Mouse (Mus musculus): ENCODE measurements around the gene Lpcat2. TPM values are rescaled to one million over a fixed set of nuclear protein-coding genes. Genes with fewer than 3 reads are reported as not detected.

Gene Lpcat2
- polyA plus RNA-seq, 1 experiment = 0.01 TPM

DNA sequence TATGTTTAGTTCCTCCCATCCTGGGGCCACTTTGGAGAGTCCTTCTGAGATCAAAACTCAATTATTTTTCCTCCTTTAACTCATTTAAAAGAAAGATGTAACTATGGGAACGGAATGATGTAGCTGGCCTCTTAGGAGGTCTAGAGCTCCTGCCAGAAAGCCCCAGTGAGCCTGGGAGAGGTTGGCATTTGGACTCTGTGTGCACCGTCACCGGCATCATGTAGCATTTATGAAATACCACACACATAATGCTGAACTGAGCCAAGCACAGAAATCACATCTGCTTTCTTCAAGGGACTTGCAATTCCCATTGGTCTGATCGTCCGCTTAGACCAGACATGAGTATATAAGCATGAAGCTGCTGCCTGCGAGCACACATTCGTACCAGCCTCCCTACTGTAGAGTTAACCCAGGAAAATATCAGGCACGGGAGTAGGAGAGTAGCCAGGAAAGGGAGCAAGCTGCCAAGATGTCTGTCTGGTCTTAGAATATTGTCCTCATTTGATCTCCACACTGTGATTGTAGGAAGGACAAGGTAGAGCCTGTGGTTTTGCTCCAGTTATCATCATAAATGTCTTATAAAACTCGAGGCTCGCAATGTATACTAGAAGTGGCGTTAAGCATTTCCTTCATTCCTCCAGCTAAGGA, 48.5 kb downstream of the Lpcat2 start:
- Histone ChIP-seq H3ac (ENCODE audit: control insufficient read depth, insufficient read length, low read depth) (no peak overlapping the region), H3K79me3 (ENCODE audit: low read depth) (no peaks in the 10 kb centered on the region), H3K4me3 (ENCODE audit: insufficient read depth, poor library complexity, severe bottlenecking) (no peak overlapping the region), H3K27me3 (ENCODE audit: control insufficient read depth, insufficient read depth, insufficient read length) (no peaks in the 10 kb centered on the region), H3K79me2 (ENCODE audit: control insufficient read depth, insufficient read depth) (no peaks in the 10 kb centered on the region), H3K36me3 (ENCODE audit: control insufficient read depth, insufficient read depth) (no peaks in the 10 kb centered on the region)
- TF ChIP-seq USF1 (IDR thresholded peaks at IDR 0.05; ENCODE audit: low read depth) (no peak), FOSL1 (IDR thresholded peaks at IDR 0.05; ENCODE audit: insufficient read depth, low read length, poor library complexity, severe bottlenecking) (no peak), MYOG (IDR thresholded peaks at IDR 0.05; ENCODE audit: control insufficient read depth, extremely low read depth, insufficient read length) (no peak), CEBPB (IDR thresholded peaks at IDR 0.05; ENCODE audit: low read depth) (no peak), MYOD1 (IDR thresholded peaks at IDR 0.05; ENCODE audit: control insufficient read depth, insufficient read length, low read depth) (no peak), MAX (IDR thresholded peaks at IDR 0.05) (no peak), CTCF (IDR thresholded peaks at IDR 0.05; ENCODE audit: control insufficient read depth, insufficient read depth, insufficient read length) (no peak)

DNA sequence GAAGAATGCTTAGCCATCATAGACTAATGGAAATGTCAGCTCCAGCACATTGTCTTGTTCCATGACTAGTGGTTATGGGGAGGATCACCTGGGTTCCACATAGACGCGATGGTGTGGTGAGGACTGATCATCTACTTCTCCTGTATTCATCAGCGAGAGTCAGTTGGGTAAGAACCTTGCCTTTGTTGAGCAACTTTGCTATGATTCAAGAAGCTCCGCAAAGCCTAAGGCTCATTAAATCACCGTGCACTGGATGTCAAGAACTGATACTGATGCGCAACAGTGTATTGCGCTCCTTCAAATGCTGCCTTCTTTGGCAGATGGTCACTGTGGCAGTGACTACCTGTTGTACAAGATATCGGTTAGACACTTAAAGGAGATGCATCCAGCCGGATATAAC, 51.4 kb downstream of the Lpcat2 start:
- Histone ChIP-seq H3K36me3 (ENCODE audit: control insufficient read depth, insufficient read depth) (no peaks in the 10 kb centered on the region), H3ac (ENCODE audit: control insufficient read depth, insufficient read length, low read depth) (no peak overlapping the region), H3K4me3 (ENCODE audit: insufficient read depth, poor library complexity, severe bottlenecking) (no peak overlapping the region), H3K27me3 (ENCODE audit: control insufficient read depth, insufficient read depth, insufficient read length) (no peaks in the 10 kb centered on the region), H3K79me3 (ENCODE audit: low read depth) (no peaks in the 10 kb centered on the region), H3K79me2 (ENCODE audit: control insufficient read depth, insufficient read depth) (no peaks in the 10 kb centered on the region)
- TF ChIP-seq MAX (IDR thresholded peaks at IDR 0.05) (no peak), CEBPB (IDR thresholded peaks at IDR 0.05; ENCODE audit: low read depth) (no peak), CTCF (IDR thresholded peaks at IDR 0.05; ENCODE audit: control insufficient read depth, insufficient read depth, insufficient read length) (no peak), MYOG (IDR thresholded peaks at IDR 0.05; ENCODE audit: control insufficient read depth, extremely low read depth, insufficient read length) (no peak), FOSL1 (IDR thresholded peaks at IDR 0.05; ENCODE audit: insufficient read depth, low read length, poor library complexity, severe bottlenecking) (no peak), USF1 (IDR thresholded peaks at IDR 0.05; ENCODE audit: low read depth) (no peak), MYOD1 (IDR thresholded peaks at IDR 0.05; ENCODE audit: control insufficient read depth, insufficient read length, low read depth) (no peak)

DNA sequence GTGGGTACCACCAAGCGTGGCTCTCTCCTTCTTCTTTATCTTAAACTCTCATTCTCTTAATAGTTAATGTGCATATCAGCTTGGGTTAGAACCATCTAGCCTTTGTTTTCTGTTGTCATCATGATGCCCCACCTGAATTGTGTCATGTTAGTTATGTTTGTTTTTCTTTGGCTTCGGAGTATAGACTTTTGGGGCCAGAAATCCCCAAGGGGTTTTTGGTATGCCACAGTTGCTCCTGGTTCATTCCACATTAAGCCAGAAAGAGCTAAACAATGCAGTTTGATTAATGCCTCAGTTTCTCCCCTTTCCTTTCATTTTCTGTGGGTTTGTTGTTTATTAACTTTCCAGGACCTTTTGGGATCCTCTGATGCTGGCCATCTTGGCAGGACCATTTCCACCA, 53.3 kb downstream of the Lpcat2 start:
- no peak for TF ChIP-seq MYOD1 (IDR thresholded peaks at IDR 0.05; ENCODE audit: control insufficient read depth, insufficient read length, low read depth)
- no peak for TF ChIP-seq CEBPB (IDR thresholded peaks at IDR 0.05; ENCODE audit: low read depth)
- no peak for TF ChIP-seq MAX (IDR thresholded peaks at IDR 0.05)
- no peak for TF ChIP-seq MYOG (IDR thresholded peaks at IDR 0.05; ENCODE audit: control insufficient read depth, extremely low read depth, insufficient read length)
- no peak for TF ChIP-seq FOSL1 (IDR thresholded peaks at IDR 0.05; ENCODE audit: insufficient read depth, low read length, poor library complexity, severe bottlenecking)
- TF ChIP-seq CTCF (IDR thresholded peaks at IDR 0.05; ENCODE audit: control insufficient read depth, insufficient read depth, insufficient read length) = no peak
- TF ChIP-seq USF1 (IDR thresholded peaks at IDR 0.05; ENCODE audit: low read depth) = no peak
- no peaks in the 10 kb centered on the region for H3K27me3 ChIP-seq (ENCODE audit: control insufficient read depth, insufficient read depth, insufficient read length)
- no peaks in the 10 kb centered on the region for H3K79me2 ChIP-seq (ENCODE audit: control insufficient read depth, insufficient read depth)
- H3K79me3 ChIP-seq (ENCODE audit: low read depth) = no peaks in the 10 kb centered on the region
- H3ac ChIP-seq (ENCODE audit: control insufficient read depth, insufficient read length, low read depth) = no peak overlapping the region
- H3K36me3 ChIP-seq (ENCODE audit: control insufficient read depth, insufficient read depth) = no peaks in the 10 kb centered on the region
- H3K4me3 ChIP-seq (ENCODE audit: insufficient read depth, poor library complexity, severe bottlenecking) = no peak overlapping the region

DNA sequence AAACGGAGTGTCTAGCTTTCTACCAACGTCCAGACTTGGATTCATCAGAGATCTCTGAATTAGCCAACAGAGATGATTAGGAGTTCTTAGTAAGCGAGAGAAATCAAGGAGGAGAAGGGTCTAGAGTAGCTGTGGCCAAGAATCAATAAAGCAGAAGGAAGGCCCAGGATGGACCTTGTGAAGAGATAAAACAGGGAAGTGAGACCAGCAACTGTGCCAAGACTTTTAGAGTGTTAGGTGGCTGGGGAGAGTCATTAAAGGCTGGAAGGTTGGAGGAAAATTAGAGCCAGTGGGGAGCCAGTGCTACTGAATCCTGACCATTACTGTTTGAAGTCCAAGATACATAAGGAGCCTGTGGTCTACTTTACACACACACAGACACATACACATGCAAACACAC, 56.3 kb downstream of the Lpcat2 start:
- no peaks in the 10 kb centered on the region for H3K27me3 ChIP-seq (ENCODE audit: control insufficient read depth, insufficient read depth, insufficient read length)
- TF ChIP-seq MYOG (IDR thresholded peaks at IDR 0.05; ENCODE audit: control insufficient read depth, extremely low read depth, insufficient read length) (no peak), MAX (IDR thresholded peaks at IDR 0.05) (no peak), MYOD1 (IDR thresholded peaks at IDR 0.05; ENCODE audit: control insufficient read depth, insufficient read length, low read depth) (no peak), FOSL1 (IDR thresholded peaks at IDR 0.05; ENCODE audit: insufficient read depth, low read length, poor library complexity, severe bottlenecking) (no peak), CTCF (IDR thresholded peaks at IDR 0.05; ENCODE audit: control insufficient read depth, insufficient read depth, insufficient read length) (no peak), USF1 (IDR thresholded peaks at IDR 0.05; ENCODE audit: low read depth) (no peak), CEBPB (IDR thresholded peaks at IDR 0.05; ENCODE audit: low read depth) (no peak)
- H3K36me3 ChIP-seq (ENCODE audit: control insufficient read depth, insufficient read depth) = no peaks in the 10 kb centered on the region
- H3ac ChIP-seq (ENCODE audit: control insufficient read depth, insufficient read length, low read depth) = no peak overlapping the region
- no peaks in the 10 kb centered on the region for H3K79me3 ChIP-seq (ENCODE audit: low read depth)
- no peaks in the 10 kb centered on the region for H3K79me2 ChIP-seq (ENCODE audit: control insufficient read depth, insufficient read depth)
- H3K4me3 ChIP-seq (ENCODE audit: insufficient read depth, poor library complexity, severe bottlenecking) = no peak overlapping the region

DNA sequence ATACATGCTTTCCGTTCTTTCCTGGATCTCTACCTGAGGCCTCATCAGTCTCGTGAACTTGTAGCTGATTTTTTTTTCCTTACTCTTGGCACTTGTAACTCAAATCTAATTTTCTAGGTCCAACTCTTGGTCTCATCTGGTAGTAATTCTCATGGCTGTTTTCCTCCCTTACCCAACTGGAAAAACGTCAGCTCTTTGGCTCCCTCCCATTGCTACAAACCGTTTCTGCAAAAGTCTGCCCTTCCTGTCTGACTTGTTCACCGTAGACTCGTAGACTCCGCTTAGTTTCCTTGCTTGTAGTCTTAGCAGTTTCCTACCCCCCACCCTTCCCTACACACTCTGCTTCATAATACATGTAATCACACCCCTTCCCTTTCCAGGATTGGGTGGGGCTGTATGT, 58.3 kb downstream of the Lpcat2 start:
- no peak overlapping the region for H3ac ChIP-seq (ENCODE audit: control insufficient read depth, insufficient read length, low read depth)
- no peaks in the 10 kb centered on the region for H3K27me3 ChIP-seq (ENCODE audit: control insufficient read depth, insufficient read depth, insufficient read length)
- no peaks in the 10 kb centered on the region for H3K79me2 ChIP-seq (ENCODE audit: control insufficient read depth, insufficient read depth)
- TF ChIP-seq CTCF (IDR thresholded peaks at IDR 0.05; ENCODE audit: control insufficient read depth, insufficient read depth, insufficient read length) (no peak), USF1 (IDR thresholded peaks at IDR 0.05; ENCODE audit: low read depth) (no peak), CEBPB (IDR thresholded peaks at IDR 0.05; ENCODE audit: low read depth) (no peak), MYOG (IDR thresholded peaks at IDR 0.05; ENCODE audit: control insufficient read depth, extremely low read depth, insufficient read length) (no peak), MYOD1 (IDR thresholded peaks at IDR 0.05; ENCODE audit: control insufficient read depth, insufficient read length, low read depth) (no peak), FOSL1 (IDR thresholded peaks at IDR 0.05; ENCODE audit: insufficient read depth, low read length, poor library complexity, severe bottlenecking) (no peak), MAX (IDR thresholded peaks at IDR 0.05) (no peak)
- H3K4me3 ChIP-seq (ENCODE audit: insufficient read depth, poor library complexity, severe bottlenecking) = no peak overlapping the region
- H3K79me3 ChIP-seq (ENCODE audit: low read depth) = no peaks in the 10 kb centered on the region
- H3K36me3 ChIP-seq (ENCODE audit: control insufficient read depth, insufficient read depth) = no peaks in the 10 kb centered on the region

All from C2C12 (cell line).